Mouse (Mus musculus) bone marrow macrophage, adult 2 months (primary cell): ENCODE data around the gene Mgat2.
"Not testable (repeated sequence)": the region's sequence is repeated elsewhere in the genome, so short reads cannot be mapped to it uniquely, and the experiment has no call there.

Experiments used
- CTCF ChIP-seq: IDR thresholded peaks from 2 replicates; pipeline ENCODE4 v1.5.1; 2012; ENCODE audit warnings: low read depth, mild to moderate bottlenecking, low read length, moderate library complexity
- POLR2A ChIP-seq: IDR thresholded peaks from 2 replicates; pipeline ENCODE4 v1.6.1; 2012; ENCODE audit warnings: mild to moderate bottlenecking, low read depth, low read length, borderline replicate concordance

DNA sequence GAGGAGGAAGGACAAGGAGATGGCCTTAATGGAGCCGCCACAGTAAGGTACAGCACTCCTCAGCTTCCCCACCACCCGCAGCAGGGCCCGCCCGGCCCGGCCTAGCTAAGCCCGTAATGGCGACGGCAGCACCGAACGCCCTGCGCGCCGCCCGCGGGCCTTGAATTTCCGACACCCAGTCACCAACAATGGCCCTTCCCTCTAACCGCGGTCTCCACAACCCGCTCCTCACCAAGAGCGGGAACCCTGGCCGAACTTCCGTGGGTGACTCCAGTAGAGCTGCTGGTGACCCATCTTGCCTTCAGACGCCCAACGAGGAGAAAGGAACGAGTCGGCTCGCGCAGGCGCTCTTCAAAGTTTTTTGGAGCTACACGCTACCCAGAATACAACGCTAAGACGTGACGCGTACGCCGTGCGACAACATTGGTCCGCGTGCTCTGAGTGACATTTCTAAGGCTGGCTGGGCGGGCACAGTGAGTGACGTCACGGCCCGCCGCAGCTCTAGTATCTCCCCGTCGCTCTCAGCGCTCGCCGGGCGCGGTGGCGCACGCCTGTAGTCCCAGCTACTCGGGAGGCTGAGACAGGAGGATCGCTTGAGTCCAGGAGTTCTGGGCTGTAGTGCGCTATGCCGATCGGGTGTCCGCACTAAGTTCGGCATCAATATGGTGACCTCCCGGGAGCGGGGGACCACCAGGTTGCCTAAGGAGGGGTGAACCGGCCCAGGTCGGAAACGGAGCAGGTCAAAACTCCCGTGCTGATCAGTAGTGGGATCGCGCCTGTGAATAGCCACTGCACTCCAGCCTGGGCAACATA, 25.0 kb upstream of the Mgat2 start, which contains the start of gene Rps29:
- not testable (repeated sequence) for TF ChIP-seq CTCF
- peak; percentile 82 for TF ChIP-seq POLR2A
